Mouse (Mus musculus) heart, adult 11 months (tissue): ENCODE results near the gene Fnip2.

Experiments used
- DNase-seq: peaks from one replicate; pipeline ENCODE4 v3.0.0; 2022

Fnip2 gene

DNA sequence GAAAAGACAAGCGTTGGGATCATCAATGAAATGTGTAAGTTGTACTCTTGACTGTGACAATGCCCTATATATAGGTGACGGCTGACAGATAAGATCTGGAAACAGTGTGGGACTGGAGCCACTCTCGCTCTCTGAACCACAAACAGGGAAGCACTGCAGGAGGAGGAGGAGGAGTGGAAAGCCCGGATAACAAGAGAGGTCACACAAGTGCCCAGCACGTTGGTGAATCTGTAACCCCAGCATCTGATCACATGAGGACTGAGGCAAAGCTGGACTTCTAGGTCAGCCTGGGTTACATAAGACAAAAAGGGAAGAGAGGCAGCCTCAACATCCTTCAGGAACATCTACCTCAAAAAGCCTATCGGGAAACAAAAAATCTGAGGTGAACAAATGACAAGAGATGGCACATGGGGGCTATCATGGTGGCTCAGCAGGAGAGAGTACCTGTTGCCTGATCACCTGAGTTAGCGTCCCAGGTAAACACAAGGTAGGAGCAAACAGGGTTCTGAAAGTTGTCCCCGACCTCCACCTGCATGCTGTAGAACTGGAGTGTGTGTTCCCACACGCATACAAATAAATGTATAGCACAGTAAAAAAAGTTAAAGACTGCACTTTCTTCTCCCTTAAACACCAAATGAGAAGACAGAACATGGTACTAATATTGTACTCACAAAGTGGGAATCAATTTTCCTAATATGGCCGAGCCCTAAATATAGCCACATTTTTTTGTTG lies 2.6 kb downstream of the Fnip2 start:
- peak; percentile 93 for DNase-seq

DNA sequence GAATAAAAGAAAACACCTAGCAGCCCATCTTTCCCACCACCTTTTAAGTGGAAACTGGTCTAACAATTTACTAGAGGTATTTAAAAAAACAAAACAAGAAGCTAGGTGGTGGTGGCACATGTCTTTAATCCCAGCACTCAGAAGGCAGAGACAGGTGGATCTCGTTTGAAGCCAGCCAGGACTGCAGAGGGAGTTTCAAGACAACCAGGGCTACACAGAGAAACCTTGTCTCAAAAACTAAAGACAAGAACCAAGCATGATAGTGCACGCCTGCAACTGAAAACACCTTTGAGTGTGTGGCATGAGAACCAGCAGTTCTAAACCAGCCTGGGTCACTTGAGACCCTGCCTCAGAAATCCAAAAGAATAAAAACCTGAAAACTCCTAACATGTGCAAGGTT lies 4.1 kb downstream of the Fnip2 start:
- DNase-seq: peak; percentile 86

DNA sequence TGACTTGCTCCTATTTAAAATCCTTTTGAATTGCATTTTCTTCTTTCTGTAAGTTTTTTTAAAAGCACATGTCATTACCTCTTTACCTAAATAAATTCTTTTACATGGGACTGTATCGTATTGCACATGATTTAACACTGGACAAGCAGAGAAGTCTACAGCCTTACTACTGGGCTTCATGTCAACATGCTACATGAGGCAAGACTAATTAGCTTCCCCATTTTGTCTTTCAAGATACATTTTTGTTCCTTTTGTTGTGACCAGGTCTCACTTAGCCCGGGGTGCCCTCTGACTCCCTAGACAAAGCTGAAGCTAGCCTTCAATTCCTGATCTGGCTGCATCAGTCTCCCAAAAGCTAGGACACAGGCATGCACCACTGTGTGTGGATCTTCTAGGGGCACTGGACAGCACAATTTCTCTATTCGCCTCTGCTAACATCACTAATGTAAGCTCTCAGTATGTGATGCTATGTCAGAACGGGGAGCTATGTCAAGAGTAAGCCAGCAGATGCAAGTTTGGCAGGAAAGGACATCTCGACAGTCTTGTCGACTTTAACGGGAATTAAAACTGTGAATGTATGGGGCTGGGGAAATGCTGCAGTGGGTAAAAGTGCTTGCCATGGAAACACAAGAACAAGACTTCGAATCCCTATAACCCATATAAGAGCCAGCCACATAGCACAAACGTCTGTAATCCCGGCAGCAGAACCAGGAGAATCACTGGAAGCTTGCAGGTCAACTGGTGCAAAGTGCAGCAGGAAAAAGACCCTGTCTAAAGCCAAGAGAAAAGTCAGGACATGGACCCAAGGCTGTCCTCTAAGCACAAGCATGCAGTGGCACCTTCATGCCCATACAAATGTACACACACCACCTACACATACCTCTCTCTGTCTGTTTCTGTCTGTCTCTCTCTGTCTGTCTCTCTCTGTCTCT lies 5.5 kb downstream of the Fnip2 start:
- DNase-seq: peak; percentile 74

DNA sequence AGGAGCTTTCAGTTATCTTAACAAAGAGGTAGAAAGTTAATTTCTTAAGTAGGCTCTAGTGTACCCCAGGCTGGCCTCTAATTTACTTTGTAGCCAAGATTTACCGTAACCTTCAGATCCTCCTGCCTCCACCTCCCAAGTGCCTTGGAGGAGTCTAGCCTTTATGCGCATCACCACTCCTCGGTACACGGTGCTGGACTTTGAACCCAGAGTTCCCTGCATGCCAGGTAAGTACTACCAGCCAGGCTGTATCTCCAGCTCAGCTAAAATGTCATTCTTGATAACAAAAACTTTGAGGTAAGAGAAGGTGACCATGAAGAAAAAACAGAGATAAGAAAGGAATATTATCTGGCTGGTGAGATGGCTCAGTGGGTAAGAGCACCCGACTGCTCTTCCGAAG lies 7.0 kb downstream of the Fnip2 start:
- DNase-seq: no peak

DNA sequence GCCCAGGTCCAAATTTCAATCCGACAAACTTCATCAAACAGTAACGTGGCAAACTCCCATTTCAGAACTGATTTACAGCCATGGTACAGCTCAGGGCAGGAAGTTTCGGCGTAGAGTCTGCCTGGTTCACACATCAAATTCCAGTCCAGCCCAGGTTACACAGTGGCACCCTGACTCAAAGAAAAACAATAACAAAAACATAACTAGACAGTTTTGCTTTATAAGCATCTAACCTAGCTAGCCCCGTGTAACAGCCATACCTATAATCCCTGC lies 7.9 kb downstream of the Fnip2 start:
- DNase-seq: no peak

DNA sequence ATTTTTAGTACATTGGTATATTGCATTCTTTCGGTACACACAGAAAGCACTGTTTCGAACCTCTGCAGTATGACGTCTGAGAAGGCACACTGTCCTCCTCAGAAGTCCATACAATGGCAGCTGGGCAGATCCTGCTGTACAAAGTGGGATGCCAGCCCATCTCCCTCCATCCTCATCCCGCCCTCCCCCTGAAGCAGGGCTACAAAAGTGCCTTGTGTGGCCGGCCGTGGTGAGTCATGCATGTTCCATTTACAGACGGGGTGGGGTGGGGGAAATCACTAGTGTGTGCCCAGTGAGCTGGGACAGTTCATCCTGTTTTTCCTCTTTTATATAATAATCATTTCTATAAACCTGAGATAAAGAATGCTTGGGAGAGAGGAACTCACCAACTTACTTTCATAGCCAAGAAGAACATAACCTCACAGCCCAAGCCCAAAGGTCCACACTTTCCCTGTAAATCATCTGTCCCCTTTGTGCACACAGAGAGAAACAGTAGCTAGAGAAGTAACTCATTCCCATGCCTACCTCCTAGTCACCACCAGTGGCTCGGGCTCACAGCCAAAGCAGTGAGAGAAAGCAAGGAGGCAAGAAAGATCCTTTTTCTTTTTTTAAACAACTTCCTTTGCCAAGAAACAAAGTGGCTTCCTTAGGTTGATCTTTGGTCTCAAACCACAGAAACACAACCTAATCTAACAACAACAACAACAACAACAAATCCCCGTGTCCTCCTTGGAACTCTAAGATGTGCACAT lies 8.4 kb downstream of the Fnip2 start:
- peak; percentile 97 for DNase-seq

DNA sequence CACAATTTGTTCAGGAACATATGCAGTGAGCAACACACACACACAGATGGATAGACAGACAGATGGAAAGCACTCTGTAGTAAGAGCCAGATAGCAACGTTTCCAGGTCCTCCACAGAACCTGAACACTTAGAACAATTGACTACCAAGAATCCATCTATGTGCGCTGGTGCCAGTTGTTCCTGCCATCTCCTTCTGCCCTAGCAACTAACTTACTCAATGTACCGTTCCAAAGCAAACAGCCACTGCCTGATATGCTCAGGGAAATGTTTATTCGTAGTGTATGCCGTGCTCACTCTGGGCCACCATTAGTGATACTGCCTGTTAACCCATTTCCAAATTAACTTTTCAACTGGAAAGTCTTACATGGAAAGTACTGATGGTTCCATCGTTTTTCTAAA lies 12.5 kb downstream of the Fnip2 start:
- no peak for DNase-seq

DNA sequence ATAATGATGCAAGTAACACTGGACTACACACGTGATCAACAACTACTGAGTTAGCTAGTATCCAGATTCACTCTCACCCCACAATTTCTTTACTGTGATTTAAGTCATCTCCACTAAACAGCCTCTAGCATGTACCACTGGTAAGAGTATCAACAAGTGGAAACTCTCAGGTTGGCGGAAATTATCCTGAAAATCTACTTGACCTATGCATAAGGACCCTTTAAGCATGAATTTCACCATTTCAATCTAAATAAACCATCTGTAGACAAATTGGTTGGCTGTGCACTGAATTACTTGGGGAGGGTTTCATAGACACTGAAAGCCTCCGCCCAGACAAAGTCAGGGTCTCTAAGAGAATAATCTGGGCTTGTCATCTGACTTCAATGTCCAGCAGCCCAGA lies 13.8 kb downstream of the Fnip2 start:
- DNase-seq: no peak

DNA sequence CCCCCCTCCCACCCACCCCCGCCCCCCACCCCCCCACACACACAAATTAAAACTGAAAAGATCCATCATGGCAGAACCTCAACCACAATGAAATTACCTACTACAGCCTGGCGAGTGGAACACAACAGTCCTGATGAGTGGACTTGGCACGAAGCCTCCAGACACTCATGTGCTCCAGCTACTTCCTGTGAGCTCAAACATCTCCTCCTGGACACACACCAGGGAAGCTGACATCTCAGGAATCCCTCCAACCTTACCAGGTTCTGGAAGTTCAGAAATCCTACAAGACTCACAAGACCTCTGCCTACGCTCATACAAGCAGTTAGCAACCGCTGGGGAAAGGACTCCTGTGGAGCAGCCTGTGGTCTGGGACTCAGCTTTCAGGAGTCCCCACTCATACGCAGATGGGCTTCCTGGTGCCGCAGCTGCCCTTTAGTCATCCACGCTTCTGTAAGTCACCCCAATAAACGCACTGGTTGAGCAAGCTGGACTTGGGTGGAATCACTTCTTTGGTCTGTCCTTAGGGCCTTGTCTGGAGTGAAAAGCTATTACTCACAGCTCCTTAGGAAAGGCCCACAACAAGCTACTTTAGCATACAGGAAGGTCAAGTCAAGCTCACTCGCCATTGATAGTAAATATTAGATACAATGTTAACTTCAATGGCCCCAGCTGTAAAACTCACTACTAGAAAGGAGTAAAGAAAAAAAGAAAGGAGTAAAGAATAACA lies 15.6 kb downstream of the Fnip2 start:
- DNase-seq: no peak

DNA sequence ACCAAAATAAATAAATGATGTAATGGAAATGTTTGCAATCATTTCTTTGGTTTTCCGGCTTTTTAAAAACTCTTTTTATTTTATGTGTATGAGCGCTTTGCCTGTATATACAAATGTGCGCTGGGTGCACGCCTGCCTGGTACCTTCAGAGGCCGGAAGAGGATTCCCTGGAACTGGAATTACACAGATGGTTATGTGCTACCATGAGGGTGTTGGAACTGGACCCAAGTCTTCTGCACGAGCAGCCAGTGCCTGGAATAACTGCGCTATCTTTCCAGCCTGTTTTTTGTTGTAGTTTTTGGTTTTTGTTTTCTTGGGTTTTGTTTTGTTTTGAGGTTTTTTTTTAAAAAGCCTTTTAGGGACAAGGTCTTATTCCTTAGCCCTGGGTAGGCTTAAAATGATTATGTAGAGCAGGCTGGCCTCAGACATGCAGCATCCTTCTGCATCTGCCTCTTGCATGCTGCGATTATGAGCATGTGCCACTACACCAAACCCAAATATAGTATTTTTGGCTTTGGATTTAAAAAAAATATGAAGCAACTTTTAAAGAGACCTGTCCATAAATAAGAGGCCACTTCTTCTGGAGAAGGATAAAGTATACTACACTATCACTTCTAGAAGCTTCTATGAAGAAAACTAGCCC lies 17.7 kb downstream of the Fnip2 start:
- no peak for DNase-seq

DNA sequence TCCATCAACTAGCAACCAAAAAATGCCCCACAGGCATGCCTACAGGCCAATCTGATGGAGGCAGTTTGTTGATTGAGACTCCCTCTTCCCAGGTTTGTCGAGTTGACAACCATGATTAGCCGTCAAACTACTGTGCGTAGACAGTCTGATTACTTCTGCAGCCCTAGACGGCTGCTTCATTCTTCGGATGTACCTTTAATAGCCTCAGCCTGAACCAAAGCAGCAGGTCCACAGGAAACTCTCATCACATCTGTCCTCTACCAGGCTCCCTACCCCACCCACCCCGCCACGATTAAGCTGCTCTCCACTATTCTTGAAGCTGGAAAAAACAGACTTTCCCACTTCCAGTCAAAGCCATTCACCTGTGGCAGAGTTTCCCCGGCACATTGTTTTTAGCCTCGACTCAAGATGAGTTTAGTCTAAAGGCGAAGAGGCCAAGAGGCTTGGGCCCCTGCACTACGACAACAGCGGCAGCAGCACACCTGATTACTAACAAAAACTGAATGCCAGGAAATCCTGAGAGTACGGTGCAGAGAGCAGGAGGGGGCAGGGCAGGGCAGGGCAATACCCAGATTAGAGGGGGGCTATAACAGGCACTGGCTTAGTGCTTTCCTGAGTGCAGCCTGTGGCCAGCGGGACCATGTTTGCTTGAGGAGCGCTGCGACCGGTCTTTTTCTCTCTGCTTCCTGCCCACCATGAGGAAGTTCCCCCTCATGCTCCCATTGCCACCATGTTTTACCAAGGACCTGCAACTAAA lies 18.7 kb downstream of the Fnip2 start:
- peak; percentile 93 for DNase-seq

DNA sequence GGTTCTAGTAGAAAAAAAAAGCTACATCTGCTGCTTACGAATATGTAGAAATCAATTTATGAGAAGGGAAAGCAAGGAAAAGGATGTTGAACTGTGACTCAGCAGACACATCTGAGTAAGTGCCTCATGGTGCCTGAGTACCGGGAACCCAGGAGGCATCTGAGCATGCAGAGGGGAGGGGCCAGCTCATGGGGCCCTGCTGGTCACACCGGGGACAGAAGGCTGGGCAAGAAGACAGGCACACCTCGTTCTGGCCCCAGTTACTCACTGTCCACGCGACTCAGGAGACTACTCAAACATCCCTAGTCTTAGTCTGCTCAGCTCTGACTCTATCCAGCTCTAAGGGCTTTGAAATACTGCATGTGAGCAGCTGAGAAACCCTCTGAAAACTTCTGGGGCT lies 25.0 kb downstream of the Fnip2 start:
- peak; percentile 91 for DNase-seq

DNA sequence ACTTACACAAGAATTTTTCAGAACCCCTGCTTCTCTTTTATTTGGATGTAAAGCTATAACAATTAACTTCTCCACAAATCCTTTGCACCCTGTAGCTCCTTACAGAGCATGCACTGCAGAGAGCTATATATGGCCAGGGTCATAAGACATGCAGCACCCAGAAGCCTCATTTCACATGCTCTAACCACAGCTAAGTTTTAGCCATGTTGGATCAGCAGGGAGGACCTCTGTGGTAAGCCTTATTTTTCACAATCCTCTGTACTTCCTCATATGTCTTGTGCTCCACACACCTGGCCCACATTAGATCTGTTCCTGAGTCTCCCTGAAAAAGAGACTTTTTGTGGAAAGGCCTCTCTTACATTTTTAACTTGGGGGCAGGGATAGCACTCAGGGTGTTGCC lies 27.9 kb downstream of the Fnip2 start:
- no peak for DNase-seq

DNA sequence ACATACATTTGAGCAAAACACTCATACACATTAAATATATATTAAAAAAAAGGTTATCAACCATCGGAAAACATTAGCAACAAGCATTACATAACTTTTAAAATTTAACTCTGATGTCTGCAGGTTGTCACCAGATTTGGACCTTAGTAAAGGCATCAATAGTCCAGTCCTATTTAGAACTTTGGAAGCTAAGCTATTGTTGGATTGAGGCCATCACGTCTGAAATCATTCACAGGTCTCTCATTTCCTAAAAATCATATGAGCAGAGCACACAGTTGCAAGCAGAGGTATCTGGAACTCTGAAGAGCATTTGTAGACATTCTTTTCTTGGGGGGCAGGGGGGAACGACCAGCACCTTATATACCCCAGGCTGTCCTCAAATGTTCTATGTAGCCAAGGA lies 28.5 kb downstream of the Fnip2 start:
- DNase-seq: no peak

DNA sequence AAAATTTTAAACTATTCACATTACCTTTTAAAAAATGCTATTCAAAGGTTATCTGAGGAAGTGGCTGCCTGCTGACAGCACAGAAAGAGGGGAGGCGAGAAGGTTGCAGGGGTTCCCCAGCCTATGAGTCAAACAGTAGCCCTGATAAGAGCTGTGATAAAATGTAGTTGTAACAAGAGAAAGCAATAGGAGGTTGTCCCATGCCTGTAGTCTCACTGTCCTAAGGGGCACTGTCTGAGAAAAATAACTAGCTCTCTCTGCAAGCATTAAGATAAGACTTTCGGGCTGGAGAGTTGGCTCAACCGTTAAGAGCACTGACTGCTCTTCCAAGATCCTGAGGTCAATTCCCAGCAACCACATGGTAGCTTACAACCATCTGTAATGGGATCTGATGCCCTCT lies 29.3 kb downstream of the Fnip2 start:
- DNase-seq: no peak

DNA sequence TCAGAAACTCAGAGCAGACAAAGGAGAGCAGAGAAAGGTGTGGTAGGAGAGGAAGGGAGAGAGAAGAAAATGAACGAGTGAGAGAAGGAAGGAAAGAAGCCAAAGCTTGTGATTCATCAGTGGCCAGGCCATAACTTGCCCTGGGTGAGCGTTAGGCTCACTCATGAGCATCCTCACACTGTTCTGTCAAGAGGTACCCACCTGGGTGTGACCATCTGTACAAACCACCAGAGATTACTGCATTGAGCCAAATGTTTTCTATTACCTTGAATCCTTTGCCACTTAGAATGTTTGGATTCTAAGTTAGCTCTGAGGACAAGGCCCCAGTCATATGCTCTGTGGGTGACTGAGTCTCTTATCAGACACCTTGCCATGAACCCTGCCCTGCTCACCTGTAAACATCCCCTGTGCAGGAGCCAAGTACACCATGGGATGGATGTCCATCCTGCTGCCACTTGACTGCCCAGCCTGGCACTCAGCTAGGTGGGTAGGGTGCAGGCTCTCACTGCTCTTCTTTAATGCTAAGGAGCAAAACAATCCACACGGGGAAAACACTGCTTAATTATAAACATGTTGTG lies 29.9 kb downstream of the Fnip2 start:
- no peak for DNase-seq

DNA sequence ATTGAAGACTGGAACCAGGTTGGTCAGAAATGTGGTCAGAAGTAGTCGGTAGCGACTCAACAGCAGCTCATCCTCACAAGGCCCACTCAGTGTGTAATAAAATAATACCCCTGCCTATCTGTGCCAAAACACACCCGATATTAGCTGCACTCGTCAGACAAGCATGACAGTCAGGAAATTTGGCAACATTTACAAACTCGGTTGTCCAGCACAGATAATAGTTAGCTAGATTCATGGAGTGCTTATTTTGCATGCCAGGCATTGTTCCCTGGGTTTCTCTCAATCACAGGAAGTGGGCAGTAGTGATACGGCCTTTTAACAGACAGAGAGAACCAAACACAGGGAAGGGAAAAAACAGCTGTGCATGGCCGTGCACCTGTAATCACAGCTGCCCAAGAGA lies 30.6 kb downstream of the Fnip2 start:
- no peak for DNase-seq

DNA sequence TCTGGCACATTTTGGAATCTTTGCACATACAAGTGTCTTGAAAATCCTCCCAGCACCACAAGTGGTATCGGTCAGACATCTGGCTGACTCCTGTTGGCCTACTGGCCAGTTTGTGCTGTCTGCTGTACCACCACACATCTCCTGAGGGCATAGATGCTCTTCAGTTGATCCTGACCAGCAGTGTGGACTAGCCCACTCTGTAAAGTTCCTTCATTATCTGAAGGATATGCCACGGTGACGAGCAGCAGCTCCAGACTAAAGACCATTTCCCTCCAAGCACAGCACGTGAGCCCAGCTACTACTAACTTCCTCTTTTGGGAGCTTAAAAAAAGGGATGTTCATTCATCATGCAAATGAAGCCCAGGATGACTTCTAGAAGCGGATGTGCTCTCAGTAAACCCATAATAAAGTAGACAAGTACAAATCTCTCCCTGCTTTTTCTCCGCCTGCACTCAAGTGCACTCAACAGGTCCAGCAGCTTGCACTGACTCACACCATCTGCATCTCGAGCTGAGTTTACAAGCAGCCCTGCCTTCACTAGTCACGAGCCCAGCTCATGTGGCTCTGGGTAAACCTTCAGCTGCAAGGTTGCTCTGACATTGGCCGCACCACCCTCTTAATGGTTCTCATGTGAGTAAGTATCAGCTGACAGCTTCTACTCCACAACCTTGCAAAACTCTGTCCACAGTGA lies 35.9 kb downstream of the Fnip2 start:
- peak; percentile 97 for DNase-seq

DNA sequence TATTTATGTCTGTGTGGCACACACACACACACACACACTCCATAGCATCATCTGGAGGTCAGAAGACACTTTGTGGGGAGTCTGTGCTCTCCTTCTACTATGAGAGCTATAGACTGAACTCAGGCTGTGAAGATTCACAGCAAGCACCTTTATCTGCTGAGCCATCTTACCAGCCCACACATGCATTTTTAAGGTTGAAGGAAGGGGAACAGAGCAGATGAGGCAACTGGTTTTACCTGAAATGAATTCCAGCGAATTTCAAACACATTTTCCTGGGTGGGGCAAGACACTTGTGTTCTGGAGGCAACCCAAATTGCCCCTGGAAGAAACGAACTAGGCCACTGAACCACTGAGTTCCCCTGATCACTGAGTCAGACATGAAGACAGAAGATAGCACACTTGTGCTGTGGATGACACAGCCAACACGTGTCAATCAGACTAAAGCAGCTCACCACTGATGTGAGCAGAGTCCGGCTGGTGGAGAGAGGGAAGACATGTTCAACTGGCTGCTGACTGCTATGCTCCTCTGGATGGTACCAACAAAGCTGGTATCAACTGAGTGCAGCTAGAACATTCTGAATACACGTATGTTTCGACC lies 38.0 kb downstream of the Fnip2 start:
- peak; percentile 87 for DNase-seq

DNA sequence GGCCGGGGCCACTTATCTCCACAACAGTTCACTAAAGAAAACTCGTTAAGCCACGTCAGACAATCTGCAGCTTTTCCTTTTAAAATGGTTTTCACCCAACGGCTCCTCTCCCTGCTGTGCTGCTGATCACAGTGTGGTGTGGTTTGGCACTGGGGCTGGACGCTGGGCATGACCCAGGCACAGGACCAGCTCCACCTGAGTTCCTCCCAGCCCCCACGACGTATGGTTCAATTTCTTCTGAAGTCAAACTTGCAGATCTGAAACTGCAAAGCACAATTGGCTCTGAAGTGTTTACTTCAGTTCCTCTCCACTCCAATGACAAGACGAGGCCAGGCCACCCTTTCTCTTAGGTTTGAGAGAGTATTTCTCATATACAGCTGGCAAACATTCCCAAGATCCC lies 39.1 kb downstream of the Fnip2 start:
- DNase-seq: peak; percentile 91
